Mouse (Mus musculus): ENCODE data around the gene Fam160b1. TPM values are rescaled to one million over a fixed set of nuclear protein-coding genes. Genes with fewer than 3 reads are reported as not detected.

The Fam160b1 gene
- 14.7 and 14.9 TPM in 2 replicates for polyA plus RNA-seq (2015; fragmentation: Nextera tagmentation; extraction: Ambion mirVana)

DNA sequence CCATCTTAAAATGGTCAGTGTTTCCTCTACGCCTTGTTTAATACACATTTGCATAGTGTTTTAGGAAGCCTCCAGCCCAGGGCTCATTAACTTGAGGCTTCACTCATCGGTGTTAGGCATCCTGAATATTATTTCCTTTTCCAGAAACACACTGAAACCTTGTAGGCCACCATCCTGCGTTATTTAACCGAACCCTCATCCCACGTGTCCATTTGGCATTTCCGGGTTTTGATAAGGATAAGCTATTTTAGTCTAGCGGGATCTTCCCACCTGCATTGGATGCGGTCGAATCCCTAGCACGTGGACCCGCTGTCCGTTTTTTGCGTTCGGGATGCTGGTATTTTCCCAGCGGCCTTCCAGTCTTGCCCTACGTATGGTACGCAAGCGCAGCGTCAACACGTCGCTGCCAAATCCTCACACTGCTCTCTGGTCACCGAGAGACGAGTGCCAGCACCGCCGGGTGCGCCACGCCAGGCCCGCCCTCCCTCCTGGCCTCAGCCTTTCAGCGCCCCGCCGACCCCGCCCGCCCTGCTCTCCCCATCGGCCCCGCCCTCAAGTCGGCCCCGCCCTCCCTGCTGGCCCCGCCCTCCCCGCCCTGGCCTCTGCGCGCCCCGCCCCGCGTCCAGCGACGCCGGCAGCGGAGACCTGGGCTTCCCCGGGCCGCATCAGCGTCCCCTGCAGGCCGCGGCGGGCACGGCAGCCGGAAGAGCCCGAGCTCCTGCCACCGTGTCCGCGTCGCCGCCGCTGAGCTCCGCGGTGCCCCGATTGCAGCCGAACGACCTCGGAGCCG is at the start of gene Fam160b1:
TSS of gene Fam160b1 (plus strand) at position 340 of the 790 bp plus-strand sequence.
- under 1% methylated on average over 38 of the region's 70 CpGs for WGBS
- peak; percentile 91 for ATAC-seq
- TF ChIP-seq CTCF (IDR thresholded peaks at IDR 0.05) (peak; percentile 80), EP300 (IDR thresholded peaks at IDR 0.05) (peak; percentile 53)
- Histone ChIP-seq H3K4me3 (ENCODE audit: low read depth, low read length) (peak within 1 kb of the TSS; percentile 98), H3K27ac (ENCODE audit: low read length) (peak within 1 kb of the TSS; percentile 98), H3K27me3 (replicated peaks; ENCODE audit: insufficient read depth, low read length) (no peaks in the 10 kb centered on the region), H3K4me2 (replicated peaks; ENCODE audit: low read depth, low read length) (peak within 1 kb of the TSS; percentile 56), H3K36me3 (ENCODE audit: insufficient read depth, low read length) (no peaks in the 10 kb centered on the region), H3K9me3 (ENCODE audit: low read length) (no peaks in the 10 kb centered on the region), H3K9ac (replicated peaks; ENCODE audit: low read depth) (peak within 1 kb of the TSS; percentile 100), H3K4me1 (ENCODE audit: insufficient read depth, low read depth, low read length) (peaks cover 38% of the 10 kb centered on the region; the same call in 1 of the 2 replicates)
- peak; percentile 98 for DNase-seq (ENCODE audit: low spot score)

DNA sequence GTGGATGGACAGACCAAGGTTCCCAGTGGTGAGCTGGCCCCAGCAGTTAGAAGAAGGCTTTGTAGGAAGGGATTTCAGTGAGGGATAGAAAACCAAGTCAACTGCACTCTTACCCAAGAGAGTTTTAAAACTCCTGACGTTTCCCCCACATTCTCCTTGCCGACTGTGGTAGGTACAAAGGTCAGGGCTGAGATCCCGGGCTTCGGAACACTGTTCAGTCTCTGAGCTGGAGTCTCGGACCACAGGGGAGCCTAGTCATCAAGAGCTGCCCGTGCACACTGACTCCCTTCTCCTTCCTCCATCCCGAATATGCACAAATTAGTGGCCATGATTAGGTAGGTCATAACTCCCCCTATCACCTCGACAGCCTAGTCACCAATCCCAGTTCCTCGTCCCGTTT is 47.3 kb upstream of the Fam160b1 start:
- no peak overlapping the region for H3K4me2 ChIP-seq (replicated peaks; ENCODE audit: low read depth, low read length)

DNA sequence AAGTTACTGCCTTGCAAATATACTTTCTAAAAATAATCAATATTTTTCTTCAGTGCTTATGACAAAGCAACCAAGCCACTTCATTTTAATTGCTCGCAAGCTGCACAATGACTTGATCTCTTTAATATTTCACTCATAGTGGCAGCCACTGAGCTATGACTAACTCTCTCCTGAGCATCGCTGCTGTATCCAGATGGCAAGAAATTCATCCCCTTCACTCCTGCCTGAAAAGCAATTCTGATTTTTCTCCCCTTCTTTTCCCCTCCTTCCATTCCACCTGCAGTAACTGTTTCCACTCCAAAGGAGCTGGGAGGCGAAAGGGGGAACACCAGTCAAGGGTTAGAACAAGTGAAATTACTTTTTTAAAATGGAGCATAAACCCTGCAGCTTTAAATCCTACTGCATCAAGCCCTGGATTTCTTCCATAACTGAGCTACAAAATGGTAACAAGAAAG is 46.6 kb upstream of the Fam160b1 start:
- H3K9me3 ChIP-seq (ENCODE audit: low read length) = no peaks in the 10 kb centered on the region
- no peaks in the 10 kb centered on the region for H3K36me3 ChIP-seq (ENCODE audit: insufficient read depth, low read length)
- 62% methylated on average over 3 of the region's 3 CpGs for WGBS
- ATAC-seq = no peak
- H3K27ac ChIP-seq (ENCODE audit: low read length) = no peak overlapping the region
- H3K27me3 ChIP-seq (replicated peaks; ENCODE audit: insufficient read depth, low read length) = no peaks in the 10 kb centered on the region; the same call in 1 of the 2 replicates
- no peak for TF ChIP-seq CTCF (IDR thresholded peaks at IDR 0.05)
- TF ChIP-seq EP300 (IDR thresholded peaks at IDR 0.05) = no peak
- H3K9ac ChIP-seq (replicated peaks; ENCODE audit: low read depth) = peak overlapping the region; percentile 65; the same call in 1 of the 2 replicates
- no peak for DNase-seq (ENCODE audit: low spot score)
- H3K4me3 ChIP-seq (ENCODE audit: low read depth, low read length) = peak overlapping the region; percentile 61
- H3K4me2 ChIP-seq (replicated peaks; ENCODE audit: low read depth, low read length) = peak overlapping the region; percentile 93
- peaks cover 10% of the 10 kb centered on the region; the same call in 1 of the 2 replicates for H3K4me1 ChIP-seq (ENCODE audit: insufficient read depth, low read depth, low read length)

More for the DNA sequence above, 47.3 kb upstream of the Fam160b1 start:
- Histone ChIP-seq H3K36me3 (ENCODE audit: insufficient read depth, low read length) (no peaks in the 10 kb centered on the region), H3K4me1 (ENCODE audit: insufficient read depth, low read depth, low read length) (peaks cover 10% of the 10 kb centered on the region; the same call in 1 of the 2 replicates), H3K27me3 (replicated peaks; ENCODE audit: insufficient read depth, low read length) (no peaks in the 10 kb centered on the region; the same call in 1 of the 2 replicates), H3K27ac (ENCODE audit: low read length) (no peak overlapping the region), H3K4me3 (ENCODE audit: low read depth, low read length) (no peak overlapping the region), H3K9ac (replicated peaks; ENCODE audit: low read depth) (no peak overlapping the region), H3K9me3 (ENCODE audit: low read length) (no peaks in the 10 kb centered on the region)
- ATAC-seq = no peak
- TF ChIP-seq CTCF (IDR thresholded peaks at IDR 0.05) (no peak), EP300 (IDR thresholded peaks at IDR 0.05) (no peak)
- 80% methylated on average over 10 of the region's 10 CpGs for WGBS
- no peak for DNase-seq (ENCODE audit: low spot score)

DNA sequence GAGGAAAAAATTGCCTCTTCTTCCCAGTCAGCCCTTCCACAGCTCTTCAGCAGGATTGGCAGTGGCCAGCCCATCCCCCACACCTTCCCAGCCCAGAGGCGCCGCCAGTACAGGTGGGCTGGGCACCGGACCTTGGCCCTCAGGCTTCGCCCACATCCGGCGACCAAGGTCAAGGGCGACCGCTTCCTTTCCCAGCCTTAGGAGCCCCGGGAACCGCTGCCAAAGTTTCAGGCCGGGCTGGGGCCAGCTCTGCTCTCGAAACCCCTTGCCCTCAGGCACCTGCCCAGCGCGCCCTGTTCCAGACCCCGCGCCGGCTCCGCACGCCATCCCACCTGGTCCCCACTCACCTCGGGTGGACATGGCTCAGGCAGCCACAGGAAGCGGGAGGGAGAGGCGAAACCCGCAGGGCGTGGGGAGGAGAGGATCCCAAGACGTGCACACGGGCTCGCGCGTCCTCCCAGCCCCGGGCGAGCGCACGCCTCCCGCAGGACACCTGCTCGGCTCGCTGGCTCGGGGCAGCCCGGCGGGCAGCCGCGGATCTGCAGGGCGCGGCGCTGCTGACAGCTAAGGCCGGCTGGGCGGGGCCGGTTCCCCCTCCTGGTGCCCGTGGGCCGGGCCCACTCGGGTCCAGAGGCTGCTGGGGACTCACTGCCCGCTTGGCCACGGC is 46.0 kb upstream of the Fam160b1 start, which contains the start of gene Ablim1:
TSS of gene Ablim1 (minus strand) at position 574 of the 667 bp plus-strand sequence.
- Histone ChIP-seq H3K27me3 (replicated peaks; ENCODE audit: insufficient read depth, low read length) (no peaks in the 10 kb centered on the region; the same call in 1 of the 2 replicates), H3K9ac (replicated peaks; ENCODE audit: low read depth) (peak within 1 kb of the TSS; percentile 65), H3K27ac (ENCODE audit: low read length) (peak within 1 kb of the TSS; percentile 71), H3K9me3 (ENCODE audit: low read length) (no peaks in the 10 kb centered on the region), H3K4me3 (ENCODE audit: low read depth, low read length) (peak within 1 kb of the TSS; percentile 61), H3K4me2 (replicated peaks; ENCODE audit: low read depth, low read length) (peak within 1 kb of the TSS; percentile 93), H3K36me3 (ENCODE audit: insufficient read depth, low read length) (no peaks in the 10 kb centered on the region), H3K4me1 (ENCODE audit: insufficient read depth, low read depth, low read length) (peaks cover 10% of the 10 kb centered on the region; the same call in 1 of the 2 replicates)
- WGBS = 2% methylated on average over 49 of the region's 52 CpGs
- peak; percentile 63 for DNase-seq (ENCODE audit: low spot score)
- TF ChIP-seq CTCF (IDR thresholded peaks at IDR 0.05) = peak; percentile 46
- no peak for TF ChIP-seq EP300 (IDR thresholded peaks at IDR 0.05)
- ATAC-seq = peak; percentile 94

GRCm38 (mm10) chr19:57315013-57315565 is 45.4 kb upstream of the Fam160b1 start:
- Histone ChIP-seq H3K4me1 (ENCODE audit: insufficient read depth, low read depth, low read length) (peaks cover 10% of the 10 kb centered on the region; the same call in 1 of the 2 replicates), H3K9me3 (ENCODE audit: low read length) (no peaks in the 10 kb centered on the region), H3K27ac (ENCODE audit: low read length) (0 out of 2 replicates have a peak overlapping the region, but pooled peaks have one; percentile 71), H3K9ac (replicated peaks; ENCODE audit: low read depth) (peak overlapping the region; percentile 65), H3K36me3 (ENCODE audit: insufficient read depth, low read length) (no peaks in the 10 kb centered on the region), H3K27me3 (replicated peaks; ENCODE audit: insufficient read depth, low read length) (no peaks in the 10 kb centered on the region; the same call in 1 of the 2 replicates), H3K4me3 (ENCODE audit: low read depth, low read length) (peak overlapping the region; percentile 61), H3K4me2 (replicated peaks; ENCODE audit: low read depth, low read length) (peak overlapping the region; percentile 93)
- ATAC-seq (no peak), DNase-seq (ENCODE audit: low spot score) (no peak)
- WGBS = 38% methylated on average over 11 of the region's 11 CpGs
- TF ChIP-seq EP300 (IDR thresholded peaks at IDR 0.05) = no peak
- no peak for TF ChIP-seq CTCF (IDR thresholded peaks at IDR 0.05)
